Mouse (Mus musculus): ENCODE data around the gene Nt5c2.

Gene Nt5c2

DNA sequence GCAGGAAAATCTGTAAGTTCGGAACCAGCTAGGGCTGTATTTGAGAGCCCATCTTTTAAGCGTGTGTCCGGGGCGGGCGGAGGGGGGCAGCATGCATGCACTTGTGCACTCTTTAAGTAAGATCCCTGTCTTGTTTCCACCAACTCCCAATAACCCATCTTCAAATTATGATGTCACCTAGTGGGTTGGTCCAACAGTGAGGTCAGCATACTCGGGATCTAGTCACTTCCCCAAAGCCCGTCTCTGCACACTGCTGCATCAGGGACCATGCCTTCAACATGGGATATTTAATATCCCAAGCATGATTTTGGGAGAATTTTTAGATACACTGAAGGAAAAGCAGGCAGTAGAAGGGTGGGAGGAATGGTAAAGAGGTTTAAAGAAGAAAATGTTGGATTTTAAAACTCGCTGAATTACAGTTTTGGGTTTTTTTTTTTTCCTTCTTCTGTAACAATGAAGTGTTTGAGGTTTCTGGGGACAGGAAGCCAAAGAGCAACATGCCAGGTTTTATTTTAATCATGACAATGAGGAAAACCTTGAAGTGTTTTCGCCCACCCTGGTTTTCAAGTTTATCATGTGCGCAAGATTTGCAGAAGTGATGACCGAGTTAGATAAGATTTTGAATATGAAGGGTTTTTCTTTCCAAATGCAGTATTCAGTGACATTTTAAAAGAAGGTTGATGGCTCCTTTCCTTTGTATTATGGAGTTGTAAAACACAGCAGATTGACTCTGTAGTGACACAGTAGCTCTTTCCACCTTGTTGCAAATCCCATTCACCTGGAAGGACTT is 177.5 kb downstream of the Nt5c2 start:
- no peak for DNase-seq

GRCm38 (mm10) chr19:46836085-46836484 is 178.9 kb downstream of the Nt5c2 start:
- no peak for DNase-seq

DNA sequence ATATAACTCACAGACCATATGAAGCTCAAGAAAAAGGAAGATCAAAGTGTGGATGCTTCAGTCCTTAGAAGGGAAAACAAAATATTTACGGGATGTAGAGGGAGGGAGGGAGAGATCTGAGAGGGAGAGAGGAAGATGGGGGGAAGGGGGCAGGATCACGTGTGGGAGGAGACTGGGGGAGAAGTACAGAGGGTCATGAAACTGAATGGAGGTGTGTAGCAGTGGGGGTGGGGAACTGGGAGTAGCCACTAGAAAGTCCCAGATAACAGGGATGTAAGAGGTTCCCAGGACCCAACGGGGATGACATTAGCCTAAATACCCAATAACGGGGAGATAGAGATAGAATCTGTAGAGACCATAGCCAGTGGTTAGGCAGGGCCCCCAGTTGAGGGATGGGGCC is 179.6 kb downstream of the Nt5c2 start:
- DNase-seq, result no peak

DNA sequence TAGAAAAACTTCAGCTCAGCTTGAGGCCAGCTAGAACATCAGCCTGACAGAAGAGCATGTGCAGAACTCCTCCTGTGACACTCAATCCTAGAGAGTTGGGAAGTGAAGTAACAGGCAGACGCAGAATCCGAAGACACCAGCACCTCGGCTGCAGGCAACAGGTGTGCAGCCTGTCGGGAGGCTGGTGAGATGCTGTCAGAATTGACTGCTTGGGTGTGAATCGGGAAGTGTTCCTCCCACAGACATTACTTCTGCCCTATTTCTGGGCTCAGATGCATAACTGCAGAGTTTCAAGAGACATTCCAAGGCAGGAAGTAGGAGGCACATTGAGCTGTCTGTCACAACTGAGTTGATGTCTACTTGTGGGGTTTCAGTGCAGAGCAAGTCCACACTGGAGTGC is 180.7 kb downstream of the Nt5c2 start:
- no peak for DNase-seq
